Mouse (Mus musculus): ENCODE measurements around the gene Rnf185. TPM values are rescaled to one million over a fixed set of nuclear protein-coding genes. Genes with fewer than 3 reads are reported as not detected.

Rnf185 gene
- polyA plus RNA-seq, 1 experiment from 2014 or later, result 51.9 TPM

GRCm38 (mm10) chr11:3483980-3484642 lies 31.9 kb upstream of the Rnf185 start:
- DNase-seq (ENCODE audit: low spot score, missing footprints) (no peak), ATAC-seq (ENCODE audit: low FRiP score) (no peak)
- Histone ChIP-seq H3K9me3 (ENCODE audit: control insufficient read depth, low read length) (no peaks in the 10 kb centered on the region), H3K36me3 (ENCODE audit: control insufficient read depth, insufficient read depth, low read length) (no peaks in the 10 kb centered on the region), H3K4me2 (no peak overlapping the region), H3K4me3 (ENCODE audit: low read depth, low read length) (no peak overlapping the region), H3K27me3 (ENCODE audit: control insufficient read depth, insufficient read depth, low read length) (no peaks in the 10 kb centered on the region), H3K27ac (ENCODE audit: low read depth, low read length) (no peak overlapping the region), H3K9ac (ENCODE audit: low read length) (no peak overlapping the region), H3K4me1 (ENCODE audit: control insufficient read depth, insufficient read depth, low read length) (no peaks in the 10 kb centered on the region)
- WGBS, result 69% methylated on average over 11 of the region's 11 CpGs

- Histone ChIP-seq H3K27me3 (ENCODE audit: control insufficient read depth, insufficient read depth, low read length) (no peaks in the 10 kb centered on the region), H3K4me2 (no peak overlapping the region), H3K9me3 (ENCODE audit: control insufficient read depth, low read length) (no peaks in the 10 kb centered on the region), H3K4me3 (ENCODE audit: low read depth, low read length) (no peak overlapping the region), H3K27ac (ENCODE audit: low read depth, low read length) (no peak overlapping the region), H3K4me1 (ENCODE audit: control insufficient read depth, insufficient read depth, low read length) (no peaks in the 10 kb centered on the region), H3K9ac (ENCODE audit: low read length) (no peak overlapping the region), H3K36me3 (ENCODE audit: control insufficient read depth, insufficient read depth, low read length) (no peaks in the 10 kb centered on the region)
- DNase-seq (ENCODE audit: low spot score, missing footprints), result no peak
- no peak for ATAC-seq (ENCODE audit: low FRiP score)
These were observed 23.3 kb upstream of the Rnf185 start for GRCm38 (mm10) chr11:3475489-3475888.

GRCm38 (mm10) chr11:3474480-3475115 lies 22.4 kb upstream of the Rnf185 start:
- ATAC-seq (ENCODE audit: low FRiP score) (no peak), DNase-seq (ENCODE audit: low spot score, missing footprints) (no peak)
- no peaks in the 10 kb centered on the region for H3K9me3 ChIP-seq (ENCODE audit: control insufficient read depth, low read length)
- WGBS, result 92% methylated on average over 7 of the region's 7 CpGs
- H3K4me1 ChIP-seq (ENCODE audit: control insufficient read depth, insufficient read depth, low read length), result no peaks in the 10 kb centered on the region
- H3K4me3 ChIP-seq (ENCODE audit: low read depth, low read length), result no peak overlapping the region
- no peaks in the 10 kb centered on the region for H3K27me3 ChIP-seq (ENCODE audit: control insufficient read depth, insufficient read depth, low read length)
- no peak overlapping the region for H3K9ac ChIP-seq (ENCODE audit: low read length)
- no peak overlapping the region for H3K4me2 ChIP-seq
- H3K36me3 ChIP-seq (ENCODE audit: control insufficient read depth, insufficient read depth, low read length), result no peaks in the 10 kb centered on the region
- H3K27ac ChIP-seq (ENCODE audit: low read depth, low read length), result no peak overlapping the region

- ATAC-seq (ENCODE audit: low FRiP score), result peak; percentile 72; the same call in 1 of the 2 replicates
- Histone ChIP-seq H3K36me3 (ENCODE audit: control insufficient read depth, insufficient read depth, low read length) (no peaks in the 10 kb centered on the region), H3K4me3 (ENCODE audit: low read depth, low read length) (no peak overlapping the region), H3K4me1 (ENCODE audit: control insufficient read depth, insufficient read depth, low read length) (no peaks in the 10 kb centered on the region), H3K9ac (ENCODE audit: low read length) (no peak overlapping the region), H3K9me3 (ENCODE audit: control insufficient read depth, low read length) (no peaks in the 10 kb centered on the region), H3K27ac (ENCODE audit: low read depth, low read length) (no peak overlapping the region), H3K27me3 (ENCODE audit: control insufficient read depth, insufficient read depth, low read length) (no peaks in the 10 kb centered on the region), H3K4me2 (no peak overlapping the region)
- 27% methylated on average over 1 of the region's 1 CpGs for WGBS
- DNase-seq (ENCODE audit: low spot score, missing footprints), result peak; percentile 95
These were observed 20.3 kb upstream of the Rnf185 start for GRCm38 (mm10) chr11:3472484-3472883.

- Histone ChIP-seq H3K36me3 (ENCODE audit: control insufficient read depth, insufficient read depth, low read length) (no peaks in the 10 kb centered on the region), H3K27me3 (ENCODE audit: control insufficient read depth, insufficient read depth, low read length) (no peaks in the 10 kb centered on the region), H3K4me3 (ENCODE audit: low read depth, low read length) (no peak overlapping the region), H3K4me2 (no peak overlapping the region), H3K9me3 (ENCODE audit: control insufficient read depth, low read length) (no peaks in the 10 kb centered on the region), H3K4me1 (ENCODE audit: control insufficient read depth, insufficient read depth, low read length) (no peaks in the 10 kb centered on the region), H3K27ac (ENCODE audit: low read depth, low read length) (no peak overlapping the region), H3K9ac (ENCODE audit: low read length) (no peak overlapping the region)
- ATAC-seq (ENCODE audit: low FRiP score) (no peak), DNase-seq (ENCODE audit: low spot score, missing footprints) (peak; percentile 69)
- WGBS, result 22% methylated on average over 11 of the region's 11 CpGs
These were observed 19.3 kb upstream of the Rnf185 start for GRCm38 (mm10) chr11:3471448-3471850.

- Histone ChIP-seq H3K9ac (ENCODE audit: low read length) (no peak overlapping the region), H3K36me3 (ENCODE audit: control insufficient read depth, insufficient read depth, low read length) (no peaks in the 10 kb centered on the region), H3K27ac (ENCODE audit: low read depth, low read length) (no peak overlapping the region), H3K27me3 (ENCODE audit: control insufficient read depth, insufficient read depth, low read length) (no peaks in the 10 kb centered on the region), H3K4me3 (ENCODE audit: low read depth, low read length) (no peak overlapping the region), H3K4me2 (no peak overlapping the region), H3K9me3 (ENCODE audit: control insufficient read depth, low read length) (no peaks in the 10 kb centered on the region), H3K4me1 (ENCODE audit: control insufficient read depth, insufficient read depth, low read length) (no peaks in the 10 kb centered on the region)
- WGBS, result 91% methylated on average over 1 of the region's 1 CpGs
- ATAC-seq (ENCODE audit: low FRiP score), result no peak
- DNase-seq (ENCODE audit: low spot score, missing footprints), result peak; percentile 78
These were observed 10.7 kb upstream of the Rnf185 start for GRCm38 (mm10) chr11:3462846-3463245.

DNA sequence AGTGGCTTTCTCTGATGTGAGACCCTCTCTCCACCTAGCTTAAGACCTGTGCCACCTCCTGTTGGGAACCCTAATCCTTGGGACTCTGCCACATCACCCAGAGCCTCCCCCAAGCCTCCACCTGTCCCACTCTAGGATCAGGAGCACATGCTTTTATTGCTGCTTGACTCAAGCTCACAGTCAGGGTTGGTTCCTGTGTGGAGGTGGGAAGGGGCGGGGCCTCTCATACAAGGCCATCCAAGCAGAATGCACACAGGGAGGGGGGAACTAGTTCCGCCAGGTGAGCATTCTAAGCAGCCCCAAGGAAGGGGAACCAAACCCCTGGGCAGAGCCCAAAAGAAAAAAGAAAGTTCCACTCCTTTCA lies 6.9 kb upstream of the Rnf185 start:
- H3K27me3 ChIP-seq (ENCODE audit: control insufficient read depth, insufficient read depth, low read length), result no peaks in the 10 kb centered on the region
- H3K9ac ChIP-seq (ENCODE audit: low read length), result no peak overlapping the region
- H3K9me3 ChIP-seq (ENCODE audit: control insufficient read depth, low read length), result no peaks in the 10 kb centered on the region
- H3K4me2 ChIP-seq, result no peak overlapping the region
- H3K36me3 ChIP-seq (ENCODE audit: control insufficient read depth, insufficient read depth, low read length), result no peaks in the 10 kb centered on the region
- 78% methylated on average over 2 of the region's 2 CpGs for WGBS
- ATAC-seq (ENCODE audit: low FRiP score), result no peak
- H3K27ac ChIP-seq (ENCODE audit: low read depth, low read length), result no peak overlapping the region
- no peak for DNase-seq (ENCODE audit: low spot score, missing footprints)
- H3K4me1 ChIP-seq (ENCODE audit: control insufficient read depth, insufficient read depth, low read length), result no peaks in the 10 kb centered on the region
- H3K4me3 ChIP-seq (ENCODE audit: low read depth, low read length), result no peak overlapping the region

DNA sequence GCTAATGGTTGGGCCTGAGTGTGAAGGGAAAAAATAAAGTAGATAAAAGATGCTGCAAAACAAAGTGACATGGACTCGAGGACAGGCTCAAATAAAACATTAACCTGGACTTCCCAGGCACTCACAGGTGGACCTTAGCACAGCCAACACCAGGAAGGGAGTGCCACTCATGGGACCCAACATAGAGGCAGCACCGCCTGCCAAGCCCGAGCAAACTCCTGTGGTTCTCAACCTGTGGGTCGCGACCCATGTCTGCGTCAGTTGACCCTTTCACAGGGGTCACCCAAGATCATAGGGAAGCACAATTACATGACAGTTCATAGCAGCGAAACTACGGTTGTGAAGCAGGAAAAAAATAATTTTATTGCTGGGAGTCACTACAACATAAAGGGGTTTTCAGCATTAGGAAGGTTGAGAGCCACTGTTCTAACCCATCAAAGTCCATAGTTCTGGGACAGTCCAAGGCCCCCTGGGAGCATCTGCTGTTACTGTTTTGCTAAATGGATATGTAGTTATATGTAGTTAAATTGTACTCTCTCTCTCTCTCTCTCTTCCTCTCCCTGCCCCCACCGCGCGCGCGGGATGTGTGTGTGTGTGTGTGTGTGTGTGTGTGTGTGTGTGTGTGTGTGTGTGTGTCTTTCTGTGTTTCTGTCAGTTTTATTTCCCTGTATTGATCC lies 6.4 kb upstream of the Rnf185 start:
- Histone ChIP-seq H3K27ac (ENCODE audit: low read depth, low read length) (no peak overlapping the region), H3K27me3 (ENCODE audit: control insufficient read depth, insufficient read depth, low read length) (no peaks in the 10 kb centered on the region), H3K9ac (ENCODE audit: low read length) (no peak overlapping the region), H3K4me3 (ENCODE audit: low read depth, low read length) (no peak overlapping the region), H3K4me1 (ENCODE audit: control insufficient read depth, insufficient read depth, low read length) (no peaks in the 10 kb centered on the region), H3K36me3 (ENCODE audit: control insufficient read depth, insufficient read depth, low read length) (no peaks in the 10 kb centered on the region), H3K4me2 (no peak overlapping the region), H3K9me3 (ENCODE audit: control insufficient read depth, low read length) (no peaks in the 10 kb centered on the region)
- ATAC-seq (ENCODE audit: low FRiP score), result no peak
- no peak for DNase-seq (ENCODE audit: low spot score, missing footprints)
- 90% methylated on average over 13 of the region's 13 CpGs for WGBS

DNA sequence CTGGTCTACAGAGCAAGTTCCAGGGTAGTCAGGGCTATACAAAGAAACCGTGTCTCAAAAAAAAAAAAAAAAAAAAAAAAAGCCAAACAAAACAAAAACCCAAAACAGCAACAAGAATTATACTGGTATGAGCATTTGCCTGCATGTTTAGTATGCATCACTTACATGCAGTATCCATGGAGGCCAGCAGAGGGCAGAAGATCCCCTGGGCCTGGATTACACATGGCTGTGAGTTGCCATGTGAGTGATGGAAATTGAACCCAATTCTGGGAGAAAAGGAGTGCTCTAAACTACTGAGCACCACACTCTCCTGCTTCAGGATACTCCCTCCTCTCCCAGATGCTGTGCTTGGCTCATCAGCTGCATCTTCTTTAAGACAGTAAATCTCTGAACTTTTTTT lies 4.2 kb upstream of the Rnf185 start:
- H3K4me2 ChIP-seq, result no peak overlapping the region
- no peak overlapping the region for H3K27ac ChIP-seq (ENCODE audit: low read depth, low read length)
- no peak for ATAC-seq (ENCODE audit: low FRiP score)
- H3K9me3 ChIP-seq (ENCODE audit: control insufficient read depth, low read length), result no peaks in the 10 kb centered on the region
- H3K4me3 ChIP-seq (ENCODE audit: low read depth, low read length), result no peak overlapping the region
- 25% methylated on average over 1 of the region's 1 CpGs for WGBS
- H3K9ac ChIP-seq (ENCODE audit: low read length), result no peak overlapping the region
- no peaks in the 10 kb centered on the region for H3K27me3 ChIP-seq (ENCODE audit: control insufficient read depth, insufficient read depth, low read length)
- H3K4me1 ChIP-seq (ENCODE audit: control insufficient read depth, insufficient read depth, low read length), result peaks cover 8% of the 10 kb centered on the region
- peak; percentile 90 for DNase-seq (ENCODE audit: low spot score, missing footprints)
- no peaks in the 10 kb centered on the region for H3K36me3 ChIP-seq (ENCODE audit: control insufficient read depth, insufficient read depth, low read length)

All from midbrain, embryonic 11.5 days (tissue).